Mouse (Mus musculus) heart, postnatal 10 days (tissue): ENCODE measurements around the gene BC061237. TPM values are rescaled to one million over a fixed set of nuclear protein-coding genes. Genes with fewer than 3 reads are reported as not detected.
"Not testable (repeated sequence)": the region's sequence is repeated elsewhere in the genome, so short reads cannot be mapped to it uniquely, and the experiment has no call there.

ENCODE experiments used
- DNase-seq, 2 experiments: peaks; one replicate each; pipeline ENCODE4 v3.0.0; 2021
- intact Hi-C: fragments of 180-260 bp; cut with DNase I; formaldehyde crosslinking; loops from one replicate; pipeline ENCODE4 v1.15.1; 2025
- total RNA-seq, 2 experiments: library from RNA; stranded (reverse); gene quantifications; 2 replicates each; pipeline ENCODE4 v1.2.3; 2021

Gene BC061237
- not detected for total RNA-seq

DNA sequence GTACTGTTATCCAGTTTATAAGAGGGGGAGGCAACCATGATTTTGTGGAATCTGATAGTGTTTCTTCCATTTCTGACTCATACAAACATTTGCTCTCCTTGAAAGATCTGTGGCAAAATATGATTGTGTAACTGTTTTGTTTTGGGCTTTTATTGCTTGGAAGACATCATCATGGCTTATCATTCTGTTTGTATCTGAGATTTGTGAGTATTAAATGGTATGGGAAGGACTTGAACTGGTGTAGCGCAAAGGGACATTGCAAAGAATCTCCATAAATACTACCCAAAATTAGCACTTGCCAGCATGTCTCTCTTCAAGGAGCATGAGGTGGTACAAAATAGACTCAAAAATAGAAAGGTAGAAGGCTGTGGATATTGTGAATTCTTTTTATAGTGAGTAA lies at the start of gene BC061237:
TSS of gene BC061237 (plus strand) at position 301 of the 400 bp plus-strand sequence.
- intact Hi-C loops = not testable (repeated sequence)

DNA sequence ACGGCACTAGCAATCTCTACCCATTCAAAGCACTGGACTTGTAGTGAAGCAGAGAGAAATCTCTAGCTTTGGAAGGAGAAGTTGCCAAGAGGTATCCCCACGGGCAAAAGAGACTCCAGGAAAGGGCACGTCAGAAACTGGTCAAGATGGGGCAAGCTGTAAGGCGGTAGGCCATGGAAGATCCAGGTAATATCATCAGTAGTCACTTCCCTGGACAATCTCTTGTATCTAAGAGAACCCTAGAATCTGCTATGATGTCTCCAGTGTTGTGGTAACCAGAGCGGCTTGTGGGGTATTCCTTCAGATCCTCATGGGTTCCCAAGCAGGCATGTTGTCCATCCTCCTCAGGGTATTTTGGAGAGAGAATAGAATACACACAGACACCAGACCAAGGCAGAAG lies 25.7 kb downstream of the BC061237 start, which contains the start of gene Gm17093:
TSS of gene Gm17093 (plus strand) at position 301 of the 400 bp plus-strand sequence.
- DNase-seq, intact Hi-C loops: not testable (repeated sequence)

More for the DNA sequence above, at the start of gene BC061237:
- not testable (repeated sequence) for DNase-seq

DNA sequence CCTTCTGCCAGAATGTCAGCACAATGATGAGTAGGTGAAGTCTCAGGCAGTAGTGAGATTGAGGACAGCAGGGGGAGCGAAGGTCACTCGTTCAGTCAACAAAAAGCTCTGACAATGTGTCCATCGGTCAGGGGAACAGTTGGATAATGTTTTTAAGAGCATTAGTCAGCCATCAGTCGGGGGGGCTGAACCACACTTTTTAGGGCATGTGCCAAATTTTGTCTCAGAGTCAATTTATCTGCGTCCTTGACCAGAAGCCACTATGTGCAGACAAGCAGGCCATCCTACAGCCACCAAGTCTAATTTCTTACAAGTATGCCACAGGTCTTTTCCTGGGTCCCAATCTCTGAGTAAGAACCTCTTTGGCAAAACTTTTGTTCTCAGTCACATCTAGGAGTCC lies 55.7 kb downstream of the BC061237 start:
- DNase-seq, intact Hi-C loops: not testable (repeated sequence)

Other genes with a start within 250 kb of the BC061237 start
- gene Gm8220, start 206.9 kb upstream of the BC061237 start, total RNA-seq = not detected
- not detected for gene Gm5930, start 153.9 kb upstream of the BC061237 start, total RNA-seq
- gene Gm8229, start 127.1 kb upstream of the BC061237 start, total RNA-seq = not detected
- gene Gm3371, start 81.8 kb upstream of the BC061237 start, total RNA-seq = not detected
- gene Gm8232, start 58.8 kb upstream of the BC061237 start, total RNA-seq = not detected
- not detected for gene Gm17093, start 25.8 kb downstream of the BC061237 start, total RNA-seq
- not detected for gene Gm8247, start 90.7 kb downstream of the BC061237 start, total RNA-seq
- gene Gm5624, start 135.5 kb downstream of the BC061237 start, total RNA-seq = not detected
- gene Gm8257, start 214.0 kb downstream of the BC061237 start, total RNA-seq = not detected